Mouse (Mus musculus): ENCODE results near the gene Blnk.

- TF ChIP-seq CTCF (IDR thresholded peaks at IDR 0.05; ENCODE audit: control insufficient read depth, insufficient read depth, insufficient replicate concordance, low read depth, low read length) (no peak), POLR2A (IDR thresholded peaks at IDR 0.05; ENCODE audit: control insufficient read depth, low read depth, low read length) (no peak)
Observed at GRCm38 (mm10) chr19:41006621-41007020, 12.3 kb upstream of the Blnk start.
